Mouse (Mus musculus): ENCODE results near the gene Nbeal2. TPM values are rescaled to one million over a fixed set of nuclear protein-coding genes. Genes with fewer than 3 reads are reported as not detected.

The Nbeal2 gene
- polyA plus RNA-seq, 1 experiment from 2014 or later: 2.3 TPM

DNA sequence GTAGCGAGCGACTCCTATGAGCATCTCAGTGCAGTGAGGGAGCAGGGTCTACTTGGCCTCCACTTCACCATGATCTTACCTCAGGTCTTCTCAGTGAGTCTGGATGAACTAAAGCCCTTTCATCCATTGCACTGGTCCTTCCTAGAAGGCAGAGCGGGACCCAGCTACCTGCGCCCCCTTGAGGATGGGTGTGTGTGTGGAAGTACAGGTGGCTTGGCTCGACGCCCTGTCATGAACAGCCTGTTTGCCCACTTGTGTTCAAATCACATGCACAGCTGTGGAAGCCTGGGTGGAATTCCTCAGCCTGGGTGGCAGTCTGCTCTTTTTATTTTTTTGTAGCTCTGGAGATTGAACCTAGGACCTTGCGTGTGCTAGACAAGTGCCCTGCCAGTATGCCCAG lies 33.8 kb downstream of the Nbeal2 start:
- Histone ChIP-seq H3K4me2 (no peak overlapping the region), H3K4me1 (peaks cover 18% of the 10 kb centered on the region), H3K27me3 (no peaks in the 10 kb centered on the region), H3K36me3 (replicated peaks) (peaks cover 64% of the 10 kb centered on the region), H3K9me3 (no peaks in the 10 kb centered on the region), H3K9ac (no peak overlapping the region), H3K4me3 (replicated peaks) (no peak overlapping the region), H3K27ac (no peak overlapping the region)
- 87% methylated on average over 7 of the region's 7 CpGs for WGBS
- ATAC-seq (ENCODE audit: low FRiP score): no peak

- 81% methylated on average over 3 of the region's 3 CpGs for WGBS
- H3K36me3 ChIP-seq (replicated peaks): peaks cover 79% of the 10 kb centered on the region
- no peaks in the 10 kb centered on the region for H3K4me1 ChIP-seq
Measured at GRCm38 (mm10) chr9:110617081-110617480, 36.9 kb downstream of the Nbeal2 start.

GRCm38 (mm10) chr9:110611471-110611870 lies 42.5 kb downstream of the Nbeal2 start:
- Histone ChIP-seq H3K36me3 (replicated peaks) (peaks cover 56% of the 10 kb centered on the region), H3K4me2 (no peak overlapping the region), H3K27ac (no peak overlapping the region), H3K27me3 (no peaks in the 10 kb centered on the region), H3K4me1 (no peaks in the 10 kb centered on the region), H3K4me3 (replicated peaks) (no peak overlapping the region), H3K9me3 (no peaks in the 10 kb centered on the region), H3K9ac (no peak overlapping the region)
- ATAC-seq (ENCODE audit: low FRiP score): no peak
- 95% methylated on average over 3 of the region's 3 CpGs for WGBS

More at GRCm38 (mm10) chr9:110617081-110617480, 36.9 kb downstream of the Nbeal2 start:
- no peak overlapping the region for H3K9ac ChIP-seq
- no peak overlapping the region for H3K4me2 ChIP-seq
- ATAC-seq (ENCODE audit: low FRiP score): no peak
- H3K27me3 ChIP-seq: no peaks in the 10 kb centered on the region
- no peak overlapping the region for H3K27ac ChIP-seq
- no peak overlapping the region for H3K4me3 ChIP-seq (replicated peaks)
- no peaks in the 10 kb centered on the region for H3K9me3 ChIP-seq

DNA sequence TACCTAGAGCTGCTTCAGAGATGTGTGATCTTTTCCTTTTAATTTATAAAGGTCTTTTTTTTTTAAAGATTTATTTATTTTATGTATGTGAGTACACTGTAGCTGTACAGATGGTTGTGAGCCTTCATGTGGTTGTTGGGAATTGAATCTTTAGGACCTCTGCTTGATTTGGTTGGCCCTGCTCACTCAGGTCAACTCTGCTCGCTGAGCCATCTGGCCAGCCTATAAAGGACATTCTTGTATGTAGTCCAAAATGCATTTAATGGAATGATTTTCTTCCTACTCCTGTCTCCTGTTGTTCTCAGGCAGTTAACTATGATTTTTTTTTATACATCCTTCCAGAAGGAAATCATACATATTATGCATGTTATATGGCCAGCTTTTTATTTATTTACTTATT lies 70.4 kb downstream of the Nbeal2 start:
- ATAC-seq (ENCODE audit: low FRiP score): no peak
- peaks cover 14% of the 10 kb centered on the region for H3K36me3 ChIP-seq (replicated peaks)
- no peak overlapping the region for H3K4me3 ChIP-seq (replicated peaks)
- WGBS: 97% methylated on average over 1 of the region's 1 CpGs
- no peaks in the 10 kb centered on the region for H3K27me3 ChIP-seq
- no peak overlapping the region for H3K9ac ChIP-seq
- no peaks in the 10 kb centered on the region for H3K9me3 ChIP-seq
- H3K27ac ChIP-seq: no peak overlapping the region
- H3K4me1 ChIP-seq: no peaks in the 10 kb centered on the region
- H3K4me2 ChIP-seq: no peak overlapping the region

GRCm38 (mm10) chr9:110582161-110582560 lies 71.8 kb downstream of the Nbeal2 start:
- Histone ChIP-seq H3K27me3 (no peaks in the 10 kb centered on the region), H3K4me1 (no peaks in the 10 kb centered on the region), H3K9me3 (no peaks in the 10 kb centered on the region), H3K36me3 (replicated peaks) (peaks cover 24% of the 10 kb centered on the region), H3K4me3 (replicated peaks) (no peak overlapping the region), H3K9ac (no peak overlapping the region), H3K4me2 (no peak overlapping the region), H3K27ac (no peak overlapping the region)
- ATAC-seq (ENCODE audit: low FRiP score): no peak
- WGBS: 95% methylated on average over 2 of the region's 2 CpGs

Small RNA genes within 50 kb of the gene (microRNA-seq; reads per million reads assigned to microRNA genes)
- not detected for gene Mir8107

Other genes with a start within 250 kb of the Nbeal2 start
- gene Ptpn23, start 245.9 kb downstream of the Nbeal2 start, polyA plus RNA-seq (2016; fragmentation: Nextera tagmentation; extraction: Ambion mirVana): 20.4 and 20.9 TPM in 2 replicates
- 1.2 and 2.2 TPM in 2 replicates for gene Ngp, start 234.4 kb downstream of the Nbeal2 start, polyA plus RNA-seq (2016; fragmentation: Nextera tagmentation; extraction: Ambion mirVana)
- gene Klhl18, start 177.5 kb downstream of the Nbeal2 start, polyA plus RNA-seq (2016; fragmentation: Nextera tagmentation; extraction: Ambion mirVana): 10.3 and 10.5 TPM in 2 replicates
- 1.6 and 2.0 TPM in 2 replicates for gene Kif9, start 177.2 kb downstream of the Nbeal2 start, polyA plus RNA-seq (2016; fragmentation: Nextera tagmentation; extraction: Ambion mirVana)
- 45.0 and 49.7 TPM in 2 replicates for gene Setd2, start 121.6 kb downstream of the Nbeal2 start, polyA plus RNA-seq (2016; fragmentation: Nextera tagmentation; extraction: Ambion mirVana)
- 31.0 and 32.0 TPM in 2 replicates for gene Nradd, start 29.7 kb downstream of the Nbeal2 start, polyA plus RNA-seq (2016; fragmentation: Nextera tagmentation; extraction: Ambion mirVana)
- 139 and 143 TPM in 2 replicates for gene Ccdc12, start 2.3 kb upstream of the Nbeal2 start, polyA plus RNA-seq (2016; fragmentation: Nextera tagmentation; extraction: Ambion mirVana)
- 1.3 and 1.5 TPM in 2 replicates for gene Myl3, start 87.7 kb upstream of the Nbeal2 start, polyA plus RNA-seq (2016; fragmentation: Nextera tagmentation; extraction: Ambion mirVana)
- gene Pth1r, start 93.0 kb upstream of the Nbeal2 start, polyA plus RNA-seq (2016; fragmentation: Nextera tagmentation; extraction: Ambion mirVana): 16.1 and 18.6 TPM in 2 replicates
- not detected in 2 replicates for gene Prss42, start 144.0 kb upstream of the Nbeal2 start, polyA plus RNA-seq (2016; fragmentation: Nextera tagmentation; extraction: Ambion mirVana)
- not detected in 2 replicates for gene Prss44, start 159.8 kb upstream of the Nbeal2 start, polyA plus RNA-seq (2016; fragmentation: Nextera tagmentation; extraction: Ambion mirVana)
- gene Prss43, start 172.5 kb upstream of the Nbeal2 start, polyA plus RNA-seq (2016; fragmentation: Nextera tagmentation; extraction: Ambion mirVana): not detected in 2 replicates
- not detected in 2 replicates for gene Prss45, start 180.4 kb upstream of the Nbeal2 start, polyA plus RNA-seq (2016; fragmentation: Nextera tagmentation; extraction: Ambion mirVana)
- gene Prss46, start 190.3 kb upstream of the Nbeal2 start, polyA plus RNA-seq (2016; fragmentation: Nextera tagmentation; extraction: Ambion mirVana): not detected in 2 replicates
- 0.17 TPM in 1 of 2 replicates, not detected in the other for gene Prss50, start 203.8 kb upstream of the Nbeal2 start, polyA plus RNA-seq (2016; fragmentation: Nextera tagmentation; extraction: Ambion mirVana)
- gene Als2cl, start 225.7 kb upstream of the Nbeal2 start, polyA plus RNA-seq (2016; fragmentation: Nextera tagmentation; extraction: Ambion mirVana): 1.2 and 1.7 TPM in 2 replicates
- 0.42 and 0.43 TPM in 2 replicates for gene Tmie, start 226.0 kb upstream of the Nbeal2 start, polyA plus RNA-seq (2016; fragmentation: Nextera tagmentation; extraction: Ambion mirVana)